Comparison of ENCODE assay signal across 8 mouse cellular contexts in the genomic region with DNA sequence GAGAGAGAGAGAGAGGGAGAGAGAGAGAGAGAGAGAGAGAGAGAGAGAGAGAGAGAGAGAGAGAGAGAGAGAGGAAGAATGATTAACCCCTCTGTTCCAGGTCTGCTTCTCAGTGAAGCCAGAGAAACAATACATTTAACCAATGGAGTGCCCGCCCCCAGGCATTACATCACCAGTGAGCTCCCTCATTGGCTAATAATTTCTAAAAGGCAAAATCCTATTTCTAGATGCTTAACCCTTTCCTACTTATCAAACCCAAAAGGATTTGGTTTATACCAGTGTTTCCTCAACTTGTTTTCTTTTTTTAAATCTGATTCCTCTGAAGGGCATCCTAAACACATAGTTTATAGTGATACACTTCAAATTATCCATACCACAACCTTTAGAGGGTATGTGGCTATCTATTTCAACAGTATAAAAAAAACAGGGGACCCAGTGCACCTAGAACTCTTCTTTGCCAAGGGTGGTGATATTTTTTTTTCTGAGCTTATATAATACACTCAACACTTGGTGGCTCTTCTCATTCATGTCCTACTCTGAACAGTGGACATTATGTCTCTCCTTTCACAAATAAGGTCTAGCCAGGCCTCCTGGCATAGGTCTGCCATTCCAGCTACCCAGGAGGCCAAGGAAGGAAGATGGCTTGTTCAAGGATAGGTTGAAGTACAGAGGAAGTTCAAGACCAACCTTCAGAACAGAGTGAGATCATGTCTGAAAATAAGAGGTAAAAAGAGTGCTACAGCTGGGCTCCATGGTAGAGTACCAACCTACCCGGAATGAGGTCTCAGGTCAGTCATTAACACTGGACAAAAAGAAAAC. TPM values are rescaled to one million over a fixed set of nuclear protein-coding genes. Genes with fewer than 3 reads are reported as not detected.
DNase-seq lines count a peak whose midpoint lies in the region; ATAC-seq lines count a peak whose summit lies in the region.
"Had no signal": no experiment of that assay in that cellular context is flagged by ENCODE, and none has a peak within 500 bp of the region (broad histone marks: within the 10 kb centered on the region; RNA-seq: fewer than 3 reads in every experiment).

No protein-coding gene starts in this region.

- H3K4me1 ChIP-seq in forebrain, embryonic 16.5 days (replicated peaks; ENCODE audit: control insufficient read depth, insufficient read depth, low read length): peaks cover 22% of the 10 kb centered on the region
- peaks cover 6% of the 10 kb centered on the region for H3K4me1 ChIP-seq in limb, embryonic 12.5 days (replicated peaks)

- no peaks in the 10 kb centered on the region for H3K36me3 ChIP-seq in forebrain, embryonic 16.5 days (ENCODE audit: control insufficient read depth, insufficient read depth)
- H3K36me3 ChIP-seq in limb, embryonic 12.5 days: no peaks in the 10 kb centered on the region

- peak overlapping the region; percentile 78 for H3K9ac ChIP-seq in forebrain, embryonic 16.5 days (replicated peaks; ENCODE audit: low read depth, low read length)
- H3K9ac ChIP-seq in limb, embryonic 12.5 days (replicated peaks): no peak overlapping the region

- peak overlapping the region; percentile 62 for H3K4me2 ChIP-seq in forebrain, embryonic 16.5 days (ENCODE audit: low read length)
- peak overlapping the region; percentile 35 for H3K4me2 ChIP-seq in limb, embryonic 12.5 days

- peak overlapping the region; percentile 56 for H3K4me3 ChIP-seq in forebrain, embryonic 16.5 days (replicated peaks; ENCODE audit: low read length)
- H3K4me3 ChIP-seq in limb, embryonic 12.5 days (replicated peaks): no peak overlapping the region; the same call in 1 of the 2 replicates

- peak overlapping the region; percentile 89 for H3K27ac ChIP-seq in forebrain, embryonic 16.5 days (ENCODE audit: low read length)
- H3K27ac ChIP-seq in limb, embryonic 12.5 days: no peak overlapping the region

- no peaks in the 10 kb centered on the region for H3K9me3 ChIP-seq in forebrain, embryonic 16.5 days (ENCODE audit: control insufficient read depth, low read length)
- no peaks in the 10 kb centered on the region for H3K9me3 ChIP-seq in limb, embryonic 12.5 days

- peak; percentile 93 for ATAC-seq in forebrain, embryonic 16.5 days
- ATAC-seq in limb, embryonic 12.5 days (ENCODE audit: insufficient number of reproducible peaks, insufficient read depth, low FRiP score, low TSS enrichment, low read depth): no peak
- no peak for ATAC-seq in megakaryocyte-erythroid progenitor cell, adult 5-6 weeks (replicated peaks; ENCODE audit: low FRiP score, low TSS enrichment, poor library complexity, severe bottlenecking)
- ATAC-seq: Patski had no signal

- WGBS in forebrain, embryonic 16.5 days: 47% methylated on average over 2 of the region's 2 CpGs
- 39% methylated on average over 2 of the region's 2 CpGs for WGBS in limb, embryonic 12.5 days

- H3K27me3 ChIP-seq in forebrain, embryonic 16.5 days (replicated peaks; ENCODE audit: control insufficient read depth, insufficient read depth, low read length): no peaks in the 10 kb centered on the region
- H3K27me3 ChIP-seq in limb, embryonic 12.5 days: no peaks in the 10 kb centered on the region; the same call in 1 of the 2 replicates
- H3K27me3 ChIP-seq: Patski had no signal

- peak; percentile 83 to 90 for DNase-seq in right cerebral cortex, postnatal 10 days (ENCODE audit: low spot score in 2 of 2)
- DNase-seq in right cerebral cortex, postnatal 25 days: no peak
- DNase-seq in lung, adult 18-20 months: no peak
- DNase-seq in liver: no peak

RNA-seq across cellular contexts. Expression of a gene that starts 6.4 kb away (rescaled TPM):
- 19.5 and 24.8 TPM in 2 replicates for polyA plus RNA-seq in forebrain, embryonic 16.5 days (2015; fragmentation: Nextera tagmentation; extraction: Ambion mirVana)
- polyA plus RNA-seq in limb, embryonic 12.5 days (2016; fragmentation: Nextera tagmentation; extraction: Ambion mirVana): 4.1 and 4.4 TPM in 2 replicates
- total RNA-seq in megakaryocyte-erythroid progenitor cell, adult 5-6 weeks (2014; fragmentation: Nextera tagmentation): 0.32 and 0.59 TPM in 2 replicates
- 0.08 and 0.14 TPM in 2 replicates for total RNA-seq in megakaryocyte-erythroid progenitor cell, adult 5-6 weeks (2017)

Comparison
In these comparisons a context has a peak if more than half of its experiments do, and no peak if none do; other contexts are left out.
1. DNase-seq: peak in right cerebral cortex, postnatal 10 days (2 of 2); none in right cerebral cortex, postnatal 25 days (single experiment), lung, adult 18-20 months (0 of 2) and liver (single experiment).